Mouse (Mus musculus): ENCODE measurements around the gene Tmem200a.

DNA sequence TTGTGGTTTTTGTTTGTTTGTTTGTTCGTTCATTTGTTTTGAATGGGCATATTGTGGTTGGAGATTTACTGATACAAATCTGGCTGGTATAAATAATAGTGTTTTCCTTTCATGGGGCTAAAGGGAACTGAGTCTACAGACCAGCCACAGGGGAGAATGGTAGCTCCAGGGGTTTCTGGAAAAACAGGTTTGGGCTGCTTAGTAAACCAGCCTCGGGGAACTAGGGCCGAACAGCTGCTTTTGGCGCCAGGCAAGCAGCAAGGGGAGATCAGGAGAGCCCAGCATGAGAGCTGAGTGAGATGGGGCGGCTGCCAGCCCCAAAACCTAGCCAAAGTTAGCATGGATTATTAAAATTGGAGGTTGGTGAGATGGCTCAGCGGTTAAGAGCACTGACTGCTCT lies 191.6 kb downstream of the Tmem200a start:
- TF ChIP-seq CTCF (IDR thresholded peaks at IDR 0.05; ENCODE audit: low read depth) (no peak), EP300 (IDR thresholded peaks at IDR 0.05; ENCODE audit: low read depth) (no peak)

Data from liver, postnatal 0 days (tissue).